Mouse (Mus musculus): ENCODE data around the gene Oip5.
"Not testable (repeated sequence)": the region's sequence is repeated elsewhere in the genome, so short reads cannot be mapped to it uniquely, and the experiment has no call there.

Oip5 gene

DNA sequence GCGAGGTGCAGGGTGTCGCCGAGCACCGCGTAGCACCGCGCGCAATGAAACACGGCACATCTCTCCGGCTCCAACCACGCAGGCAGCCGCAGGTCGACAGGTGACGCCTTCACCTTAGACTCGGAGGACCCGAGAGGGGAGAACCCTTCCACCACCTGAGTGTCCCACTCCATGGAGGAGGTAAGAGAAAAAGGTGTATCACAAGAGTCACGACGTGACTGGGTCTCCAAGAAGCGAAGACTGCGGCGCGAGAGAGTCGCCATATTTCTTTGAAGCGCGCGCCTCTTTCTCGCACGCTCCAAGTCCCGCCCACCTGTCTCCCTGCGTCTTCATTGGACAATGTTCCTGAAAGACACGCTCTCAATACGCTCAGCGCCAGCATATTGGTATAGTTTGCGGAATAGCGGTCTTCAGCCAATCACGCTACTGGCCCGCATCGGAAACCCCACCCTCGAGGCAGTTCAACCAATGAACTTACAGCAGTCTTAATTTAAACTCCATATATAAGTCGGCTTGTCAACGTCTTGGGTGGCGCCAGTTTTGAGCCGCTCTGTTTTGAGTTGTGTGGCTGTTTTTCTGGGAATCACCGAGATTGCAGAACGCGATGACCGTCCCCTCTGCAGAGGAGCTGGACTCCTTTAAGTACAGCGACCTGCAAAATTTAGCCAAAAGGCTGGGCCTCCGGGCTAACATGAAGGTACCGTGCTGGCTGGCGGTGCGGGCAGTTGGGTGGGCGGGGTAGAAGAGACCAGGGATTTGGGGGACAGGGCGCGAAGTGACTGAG, at the start of gene Oip5, which contains the start of gene Nusap1:
Oip5 (minus strand) TSS at position 271 of the 784 bp plus-strand sequence.
Nusap1 (plus strand) TSS at position 100 of the 784 bp plus-strand sequence.
- DNase-seq, result peak; percentile 86

DNA sequence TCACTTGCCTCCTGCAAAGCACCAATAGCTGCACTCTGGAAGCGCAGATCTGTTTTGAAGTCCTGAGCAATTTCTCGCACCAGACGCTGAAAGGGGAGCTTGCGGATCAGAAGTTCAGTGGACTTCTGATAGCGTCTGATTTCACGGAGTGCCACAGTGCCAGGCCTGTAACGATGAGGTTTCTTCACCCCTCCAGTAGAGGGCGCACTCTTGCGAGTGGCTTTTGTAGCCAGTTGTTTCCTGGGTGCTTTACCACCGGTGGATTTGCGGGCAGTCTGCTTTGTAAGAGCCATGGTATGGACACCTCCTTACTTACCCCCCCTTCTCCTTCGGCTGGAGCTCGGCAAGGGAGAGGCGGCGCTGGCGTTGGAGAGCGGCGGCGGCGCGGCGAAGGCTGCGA, 47.5 kb upstream of the Oip5 start:
- not testable (repeated sequence) for DNase-seq

DNA sequence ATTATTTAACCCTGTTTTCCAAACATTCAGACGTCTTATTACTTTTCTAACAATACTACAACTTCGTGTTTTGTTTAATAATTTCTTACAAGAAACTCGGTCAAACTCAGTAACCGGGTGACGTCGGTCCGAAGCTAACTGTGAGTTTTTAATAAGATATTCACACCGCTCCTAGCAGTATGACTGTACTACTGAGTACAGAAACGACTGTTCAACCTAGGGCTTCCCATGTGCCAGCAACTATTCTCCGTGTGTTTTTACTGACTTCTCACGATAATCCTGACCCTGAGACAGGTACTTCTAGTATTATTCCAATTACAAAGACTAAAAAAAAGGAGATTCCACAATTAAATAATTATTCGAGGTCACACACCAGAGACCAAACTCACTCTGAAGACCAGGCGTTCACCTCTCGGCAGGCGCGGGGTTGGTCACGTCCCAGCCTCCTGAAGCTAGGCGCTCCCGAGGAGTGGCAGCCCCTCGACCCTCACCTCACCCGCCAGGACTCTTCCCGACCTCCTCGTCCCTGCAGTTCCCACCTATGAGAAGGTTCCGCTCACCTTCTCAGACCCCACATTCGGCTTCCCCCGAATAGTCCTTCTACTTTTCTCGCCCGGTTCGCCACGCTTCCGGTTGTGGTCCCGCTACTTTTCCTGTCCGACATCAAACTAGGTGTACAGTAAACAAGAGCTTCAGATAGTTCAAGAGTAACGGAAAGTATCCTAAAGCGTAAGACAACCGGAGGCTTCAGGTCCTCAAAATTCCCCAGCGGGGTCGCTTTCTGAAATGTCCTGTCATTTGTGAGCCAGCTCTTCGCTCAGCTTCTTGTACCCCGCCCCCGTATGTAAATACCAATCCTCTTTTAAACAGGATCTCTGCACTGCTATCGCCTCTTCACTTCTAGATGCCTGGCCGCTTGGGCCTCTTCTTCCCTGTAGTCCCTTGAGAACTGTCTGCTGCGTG, 44.2 kb upstream of the Oip5 start, which contains the start of gene Ndufaf1:
Ndufaf1 (minus strand) TSS at position 608 of the 963 bp plus-strand sequence.
- DNase-seq, result peak; percentile 76

DNA sequence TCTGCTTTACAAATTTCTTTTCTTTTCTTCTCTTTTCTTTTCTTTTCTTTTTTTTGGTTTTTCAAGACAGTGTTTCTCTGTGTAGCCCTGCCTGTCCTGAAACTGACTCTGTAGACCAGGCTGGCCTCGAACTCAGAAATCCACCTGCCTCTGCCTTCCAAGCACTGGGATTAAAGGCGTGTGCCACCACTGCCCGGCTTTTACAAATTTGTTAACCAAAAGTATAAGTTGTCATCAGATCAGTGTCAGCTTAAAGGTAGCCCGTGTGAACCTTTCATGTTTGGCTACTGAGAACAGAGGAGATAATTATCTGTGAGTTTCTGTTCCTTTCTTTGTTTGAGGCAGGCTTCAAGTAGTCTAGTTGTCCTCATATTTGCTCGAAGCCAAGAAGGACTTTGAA, 26.0 kb upstream of the Oip5 start:
- DNase-seq, result no peak

DNA sequence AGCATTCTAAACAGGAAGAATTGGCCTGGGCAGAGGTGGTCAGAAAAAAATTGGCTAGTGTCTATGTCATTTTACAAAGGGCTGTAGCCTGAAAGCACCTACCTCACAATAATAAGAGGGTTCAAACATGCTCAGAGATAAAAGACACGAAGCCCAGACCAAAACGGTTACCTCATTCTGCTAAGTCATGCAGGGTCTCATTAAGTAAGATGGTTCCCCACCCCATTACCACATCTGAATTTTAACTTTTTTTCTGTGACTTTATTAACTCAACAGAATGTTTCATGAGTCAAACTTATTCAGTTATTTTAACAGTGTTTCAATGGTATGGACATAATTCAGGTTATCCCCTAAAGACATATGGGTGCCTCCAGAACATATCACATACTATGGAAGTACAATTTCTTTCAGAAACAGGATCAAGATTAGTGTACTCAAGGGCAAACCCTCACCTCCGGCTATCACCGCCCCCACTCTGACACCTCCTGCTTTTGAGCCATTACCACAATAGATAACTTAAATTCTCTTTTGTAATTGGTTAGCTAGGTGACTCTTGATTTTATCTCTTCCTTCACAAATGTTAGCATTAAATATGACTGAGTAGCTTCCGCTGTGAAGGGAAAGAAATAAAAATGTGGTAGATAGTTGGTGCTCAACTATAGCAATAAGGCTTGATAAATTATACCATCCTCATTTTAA, 23.1 kb upstream of the Oip5 start:
- DNase-seq, result no peak

DNA sequence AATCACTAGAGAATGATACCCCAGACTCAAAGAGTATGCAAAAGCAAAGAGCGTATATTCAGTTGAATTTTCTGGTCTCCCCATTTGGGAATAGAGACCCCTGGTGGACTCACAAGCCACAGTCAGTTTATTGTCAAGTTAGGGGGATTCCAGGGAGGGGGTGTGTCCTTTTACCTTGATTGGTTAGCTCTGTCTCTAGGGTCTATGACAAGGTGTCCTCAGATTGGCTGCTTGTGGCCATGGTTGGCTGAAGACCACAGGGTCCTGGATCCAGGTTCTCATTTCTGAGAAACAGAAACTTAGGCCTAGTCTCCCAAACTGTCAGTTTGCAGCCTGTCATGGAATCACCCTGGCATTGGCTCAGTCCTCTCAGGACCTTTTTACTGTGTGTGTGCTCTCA, 18.5 kb upstream of the Oip5 start:
- no peak for DNase-seq

DNA sequence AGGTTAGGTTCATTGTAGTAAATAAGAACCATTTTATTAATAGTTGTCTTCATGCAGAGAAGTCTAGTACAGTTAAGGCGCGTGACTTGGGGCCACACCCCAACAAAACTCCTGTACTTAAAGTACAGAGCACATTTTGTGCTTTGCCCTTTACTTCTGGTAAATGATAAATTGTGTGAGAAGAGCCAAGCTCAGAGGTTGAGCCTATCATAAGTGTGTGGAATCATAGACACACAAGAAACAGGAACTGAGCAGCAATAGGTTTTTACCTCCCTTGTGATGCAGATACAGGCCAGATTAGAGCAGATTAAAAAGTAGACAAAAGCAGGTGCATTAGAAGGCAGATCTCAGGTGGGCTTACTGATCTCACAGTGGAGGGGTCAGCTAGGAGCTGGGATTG, 3.0 kb upstream of the Oip5 start:
- no peak for DNase-seq

DNA sequence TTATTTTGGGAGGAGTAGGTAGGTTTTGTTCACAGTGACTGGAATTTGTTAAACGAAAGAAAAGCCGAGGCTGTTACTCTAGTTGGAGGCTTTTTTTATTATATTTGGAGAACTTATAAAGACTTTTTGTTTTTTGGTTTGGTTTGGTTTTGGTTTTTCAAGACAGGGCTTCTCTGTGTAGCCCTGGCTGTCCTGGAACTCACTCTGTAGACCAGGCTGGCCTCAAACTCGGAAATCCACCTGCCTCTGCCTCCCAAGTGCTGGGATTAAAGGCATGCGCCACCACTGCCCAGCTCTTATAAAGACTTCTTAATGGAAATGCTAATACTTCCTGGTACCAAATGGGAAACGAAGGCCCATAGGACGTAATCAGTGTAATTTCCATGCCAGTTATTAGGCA, 733 bp upstream of the Oip5 start:
- not testable (repeated sequence) for DNase-seq

DNA sequence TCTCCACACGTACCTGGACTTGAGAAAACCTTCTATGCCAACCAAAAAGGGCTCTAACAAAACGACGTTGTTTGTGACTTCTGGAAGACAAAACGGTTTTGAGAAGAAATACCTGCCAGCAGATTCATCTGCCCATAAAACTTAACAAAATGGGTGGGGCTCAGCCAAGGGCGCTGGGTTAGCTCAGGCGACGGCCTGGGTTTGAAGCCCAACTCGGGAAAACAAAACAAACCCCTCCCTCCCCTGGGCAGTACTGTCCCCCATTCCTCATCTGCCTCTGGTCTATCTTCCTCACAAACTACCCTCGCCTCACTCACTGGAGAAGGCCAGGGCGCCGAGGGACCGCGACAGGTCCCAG, 449 bp downstream of the Oip5 start:
- no peak for DNase-seq

DNA sequence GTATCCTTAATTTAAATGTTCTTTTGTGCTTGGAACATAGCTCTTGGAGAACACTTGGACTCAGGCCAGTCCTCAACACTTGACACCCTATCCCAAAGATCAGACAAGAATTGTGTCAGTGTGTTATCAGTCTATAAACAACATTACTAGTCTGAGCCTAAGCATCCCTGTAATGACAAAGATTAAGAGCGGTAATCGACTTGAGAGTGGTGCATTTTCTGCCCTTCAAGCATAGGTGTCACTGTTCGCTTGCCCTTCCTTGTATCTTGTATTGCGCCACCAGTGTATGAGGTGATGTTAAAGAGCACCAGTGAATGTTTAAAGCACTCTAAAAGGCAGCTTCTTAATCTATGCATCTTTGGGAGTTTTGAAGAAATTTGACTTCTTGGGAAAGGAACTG, 11.2 kb downstream of the Oip5 start:
- no peak for DNase-seq

DNA sequence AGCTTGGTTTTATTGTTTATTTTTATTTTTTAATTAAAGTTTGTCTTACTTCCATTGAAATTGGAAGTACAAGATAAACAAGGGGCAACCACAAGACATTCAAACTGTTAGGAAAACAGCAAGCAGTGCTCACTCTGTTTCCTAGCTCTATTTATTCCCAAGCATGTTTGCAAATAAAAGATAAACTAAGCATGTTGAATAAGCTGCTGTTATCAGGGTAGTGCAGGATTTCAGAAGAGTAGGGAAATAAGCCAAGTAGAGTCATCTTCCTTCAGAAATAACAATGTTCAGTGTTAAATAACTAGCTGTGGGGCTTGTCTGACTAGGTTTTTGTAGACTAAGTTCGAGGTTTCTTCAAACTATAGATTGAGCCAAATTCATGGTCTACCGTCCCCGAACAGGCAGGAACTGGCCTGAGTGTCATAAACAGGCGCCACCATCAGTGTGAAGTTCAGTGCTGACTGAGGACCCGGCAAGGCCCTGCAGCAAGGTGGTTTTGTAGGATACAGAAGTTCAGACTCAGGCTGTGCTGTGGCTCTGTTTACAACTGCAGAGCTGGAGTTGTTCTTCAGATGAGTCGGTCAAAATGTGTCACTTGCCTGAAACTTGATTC, 12.8 kb downstream of the Oip5 start:
- DNase-seq, result no peak

DNA sequence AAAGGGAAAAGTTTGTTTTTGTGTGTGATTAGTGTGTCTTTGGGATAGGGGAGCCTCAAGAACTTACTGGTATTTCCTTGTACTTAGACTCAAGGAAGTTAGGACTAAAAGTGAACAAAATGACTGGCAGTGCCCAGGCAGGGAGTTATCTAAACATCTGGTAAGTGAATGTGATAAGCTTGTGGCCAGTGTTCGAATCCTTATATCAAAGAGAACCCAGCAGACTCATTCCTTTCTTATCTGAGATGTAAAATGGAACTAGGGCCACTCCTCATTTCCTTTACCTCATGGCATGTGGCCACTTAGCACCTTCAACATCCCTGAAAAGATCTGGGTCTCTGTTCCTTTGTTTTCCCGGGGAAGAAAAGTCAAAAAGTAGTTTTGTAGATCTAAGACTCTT, 14.4 kb downstream of the Oip5 start:
- no peak for DNase-seq

DNA sequence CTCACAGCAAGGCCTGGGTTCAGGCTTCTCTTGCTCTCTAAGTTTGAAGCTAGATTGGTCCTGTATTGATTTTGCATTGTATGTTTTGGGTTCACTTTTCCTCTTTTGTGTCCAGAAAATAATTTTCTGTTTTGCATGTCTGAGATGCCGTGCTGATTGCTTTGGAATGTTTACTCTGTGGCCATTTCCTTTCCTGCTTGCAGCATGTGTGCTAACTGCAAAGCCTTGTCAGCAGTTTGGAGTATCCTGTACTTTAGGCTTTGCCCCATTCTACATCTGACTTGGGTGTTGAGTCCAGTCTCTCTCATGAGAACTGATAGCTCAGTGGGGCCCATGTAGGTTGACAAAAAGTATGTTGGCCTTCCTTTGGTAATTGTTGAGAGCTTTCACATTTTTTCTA, 15.8 kb downstream of the Oip5 start:
- DNase-seq, result no peak

DNA sequence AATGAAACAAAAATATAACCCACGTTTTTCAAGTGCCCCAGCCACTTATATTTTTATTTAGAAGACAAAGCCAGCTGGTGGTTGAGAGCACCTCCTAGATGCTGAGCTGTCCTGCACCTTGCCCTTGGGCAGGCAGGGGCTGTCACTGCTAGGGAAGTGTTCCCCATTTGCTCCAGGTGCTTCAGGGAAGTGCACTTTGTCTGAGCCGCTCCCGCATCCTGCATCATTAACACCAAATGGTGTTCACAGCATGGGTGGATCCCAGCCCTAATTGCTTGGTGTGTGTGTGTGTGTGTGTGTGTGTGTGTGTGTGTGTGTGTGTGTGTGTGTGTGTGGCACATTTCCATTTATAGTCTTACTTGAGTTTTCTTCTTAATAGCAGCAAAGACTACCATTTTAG, 16.7 kb downstream of the Oip5 start:
- DNase-seq, result not testable (repeated sequence)

DNA sequence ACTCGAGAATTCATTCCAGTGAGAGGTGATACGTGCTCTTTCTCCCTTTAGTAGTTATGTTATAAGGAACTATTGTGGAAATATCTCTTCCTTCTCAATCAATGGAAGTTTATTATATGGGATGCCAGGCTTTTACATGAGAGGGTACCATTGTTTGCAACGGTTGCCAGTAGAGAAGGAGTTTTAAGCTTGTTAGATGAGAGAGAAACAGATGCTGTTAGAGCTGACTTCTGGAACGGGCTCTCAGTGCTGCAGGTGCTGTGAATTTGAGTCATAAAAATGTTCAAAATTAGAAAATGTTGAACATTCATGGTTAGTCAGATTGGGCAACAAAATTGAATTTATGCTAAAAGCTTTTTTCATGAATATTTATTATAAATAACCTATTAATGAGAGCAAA, 17.2 kb downstream of the Oip5 start:
- DNase-seq, result no peak

DNA sequence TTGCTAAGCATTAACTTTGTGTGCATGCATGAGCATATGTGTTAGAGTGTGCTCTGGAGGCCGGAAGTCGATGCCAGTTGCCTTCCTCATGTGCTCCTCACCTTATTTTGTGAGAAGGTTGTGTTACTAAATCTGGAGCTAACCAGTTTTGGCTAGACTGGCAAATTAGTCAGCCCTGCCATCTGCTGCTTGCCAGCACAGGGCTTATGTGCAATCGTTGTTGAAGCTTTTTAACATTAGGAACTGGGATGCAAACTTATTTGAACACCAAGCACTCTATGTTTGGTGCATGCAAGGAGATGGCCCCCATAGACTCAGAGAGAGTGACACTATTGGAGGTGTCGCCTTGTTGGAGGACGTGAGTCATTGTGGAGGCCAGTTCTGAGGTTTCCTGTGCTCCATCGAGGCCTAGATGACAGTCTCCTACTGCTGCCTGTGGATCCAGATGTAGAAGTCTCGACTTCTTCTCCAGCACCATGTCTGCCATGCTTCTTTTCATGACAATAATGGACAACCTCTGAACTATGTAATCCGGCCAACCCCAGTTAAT, 21.4 kb downstream of the Oip5 start:
- DNase-seq, result no peak

DNA sequence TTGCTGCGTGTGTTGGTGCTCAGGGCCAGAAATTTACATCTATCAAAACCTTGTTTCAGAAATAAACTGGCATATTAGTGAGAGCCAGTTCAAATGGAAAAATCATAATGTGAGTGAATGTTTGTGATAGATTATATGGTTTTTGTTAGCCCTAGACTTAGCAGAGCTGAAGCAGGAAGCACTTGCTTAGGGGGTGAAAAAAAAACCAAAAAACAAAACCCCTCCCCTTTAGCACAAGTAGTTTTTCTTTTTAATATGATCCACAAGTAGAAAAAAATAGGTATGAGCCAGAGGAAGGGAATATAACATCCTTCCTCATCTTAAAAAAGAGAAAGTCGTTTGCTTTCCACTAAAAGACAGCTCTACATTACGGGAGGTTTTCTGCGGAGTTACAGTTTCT, 23.0 kb downstream of the Oip5 start:
- no peak for DNase-seq

DNA sequence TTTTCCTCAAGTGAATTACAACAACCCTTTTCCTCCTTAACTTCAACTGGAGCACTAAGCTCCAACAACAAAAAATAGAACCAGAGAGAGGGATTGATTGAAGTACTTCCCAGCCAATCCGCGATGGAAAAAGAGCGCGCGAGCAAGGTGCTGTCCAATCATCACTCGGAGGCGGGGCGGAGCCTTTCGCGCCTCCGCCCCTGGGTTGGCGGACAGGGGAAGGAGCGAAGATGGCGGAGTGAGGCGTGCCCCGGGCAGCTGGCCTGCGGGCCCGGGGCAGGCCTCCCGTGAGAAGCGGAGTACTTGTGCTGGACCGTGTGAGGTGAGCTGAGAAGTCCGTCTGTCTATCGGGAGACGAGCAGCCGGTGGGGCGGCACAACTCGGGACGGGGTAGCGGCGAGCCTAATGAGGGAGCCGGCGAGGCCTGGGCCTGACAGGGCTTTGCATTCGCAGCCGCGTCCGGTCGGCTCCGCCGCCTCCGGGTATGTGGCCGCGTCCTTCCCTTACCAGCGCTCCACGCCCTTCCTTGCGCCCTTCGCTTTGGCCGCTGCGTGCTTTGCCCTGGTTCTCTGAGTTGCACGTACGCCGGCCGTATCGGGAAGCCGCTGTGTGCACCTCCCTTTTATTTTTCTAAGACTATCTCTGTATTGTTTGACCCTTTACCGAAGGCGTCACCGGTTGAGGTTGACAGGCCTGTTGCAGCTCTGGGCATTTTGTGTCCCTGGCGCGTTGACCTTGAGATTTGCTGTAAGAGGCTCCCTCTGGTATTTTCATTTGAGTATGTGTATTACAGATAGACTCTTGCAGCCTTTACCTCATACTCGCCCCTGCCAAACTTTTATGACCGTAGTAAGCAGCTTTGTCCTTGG, 23.9 kb downstream of the Oip5 start:
- DNase-seq, result peak; percentile 99

DNA sequence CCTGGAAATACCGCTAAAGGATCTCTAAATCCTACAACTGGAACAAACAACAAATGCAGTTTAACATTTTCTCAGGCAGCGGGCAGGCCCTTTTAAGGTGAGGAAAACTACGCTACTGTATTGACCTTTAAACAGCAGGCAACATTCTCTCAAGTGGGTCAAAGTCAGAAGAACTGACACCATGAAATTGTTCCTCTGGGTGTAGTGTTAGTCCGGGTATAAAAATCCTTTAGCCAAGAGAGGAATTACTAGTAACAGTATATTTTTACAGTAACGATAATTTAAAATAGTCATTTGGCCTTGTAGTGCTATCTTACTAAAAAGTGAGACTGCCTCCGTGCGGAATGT, 24.5 kb downstream of the Oip5 start:
- no peak for DNase-seq

DNA sequence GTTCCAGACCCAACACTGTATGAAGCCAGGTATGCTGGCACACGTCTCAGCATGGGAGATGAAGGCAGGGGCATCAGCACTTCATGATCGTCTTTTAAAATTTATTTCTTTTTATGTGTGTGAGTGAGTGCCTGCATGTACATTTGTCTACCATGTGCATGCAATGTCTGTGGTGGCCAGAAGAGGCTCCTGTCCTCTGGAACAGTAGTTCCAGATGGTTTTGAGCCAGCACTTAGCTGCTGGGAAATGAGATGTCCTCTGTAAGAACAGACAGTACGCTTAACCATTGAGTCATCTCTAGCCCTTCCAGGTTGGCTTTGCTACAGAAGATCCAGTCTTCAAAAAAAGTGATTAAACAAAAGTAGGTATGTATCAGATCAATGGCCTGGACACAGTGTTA, 27.0 kb downstream of the Oip5 start:
- no peak for DNase-seq

DNA sequence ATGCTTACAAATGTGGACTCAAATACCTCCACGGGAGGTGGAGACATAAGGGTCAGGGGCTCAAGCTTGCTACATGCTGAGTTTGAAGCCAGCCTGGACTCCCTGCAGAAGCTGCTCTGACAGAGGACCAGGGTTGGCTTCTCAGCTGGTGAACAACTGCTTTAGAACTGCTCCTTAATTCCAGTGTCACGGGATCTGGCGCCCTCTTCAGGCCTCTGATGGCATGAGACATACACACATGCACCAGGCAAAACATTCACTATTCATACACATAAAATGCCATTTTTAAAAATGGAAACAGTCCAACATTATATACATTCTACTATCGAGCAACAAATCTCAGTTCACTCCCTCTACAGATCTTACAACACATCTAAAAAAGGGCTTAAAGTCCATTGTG, 30.9 kb downstream of the Oip5 start:
- DNase-seq, result peak; percentile 56

DNA sequence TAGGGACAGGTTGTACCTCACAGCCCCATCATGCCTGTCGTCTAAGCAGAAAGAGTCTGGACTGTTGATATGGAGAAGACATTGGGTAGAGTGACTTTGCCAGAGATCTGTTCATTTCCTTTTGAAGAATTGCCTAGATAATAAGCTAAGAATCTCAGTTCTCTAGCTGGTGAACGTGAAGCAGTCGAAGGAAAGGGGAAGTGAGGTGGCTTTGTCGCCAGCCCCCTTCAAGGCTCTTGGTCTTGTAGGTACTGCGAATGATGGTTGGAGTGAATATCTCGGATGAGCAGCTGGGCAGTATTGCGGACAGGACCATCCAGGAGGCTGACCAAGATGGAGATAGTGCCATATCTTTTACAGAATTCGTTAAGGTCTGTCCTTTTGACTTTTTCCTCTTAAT, 34.0 kb downstream of the Oip5 start:
- DNase-seq, result no peak
